Mouse (Mus musculus): ENCODE results near the gene Olfr441. TPM values are rescaled to one million over a fixed set of nuclear protein-coding genes. Genes with fewer than 3 reads are reported as not detected.

Olfr441 gene
- not detected in 2 replicates for polyA plus RNA-seq (2012; rRNA removed)

GRCm38 (mm10) chr6:43106069-43106468 lies at the start of gene Olfr441:
Olfr441 (plus strand) TSS chr6:43106369.

GRCm38 (mm10) chr6:43146267-43146666 lies 40.1 kb downstream of the Olfr441 start, which contains the start of gene Olfr237-ps1:
Olfr237-ps1 (plus strand) TSS chr6:43146567.

GRCm38 (mm10) chr6:43162982-43163381 lies 56.8 kb downstream of the Olfr441 start, which contains the start of gene Olfr437:
Olfr437 (plus strand) TSS chr6:43163282.

Other genes starting within 250 kb of the Olfr441 start
- not detected in 2 replicates for gene Olfr448, start 215.9 kb upstream of the Olfr441 start, polyA plus RNA-seq (2012; rRNA removed)
- not detected in 2 replicates for gene Olfr447, start 197.5 kb upstream of the Olfr441 start, polyA plus RNA-seq (2012; rRNA removed)
- gene Olfr446, start 185.0 kb upstream of the Olfr441 start, polyA plus RNA-seq (2012; rRNA removed): not detected in 2 replicates
- not detected in 2 replicates for gene Olfr444, start 157.3 kb upstream of the Olfr441 start, polyA plus RNA-seq (2012; rRNA removed)
- not detected in 2 replicates for gene Olfr237-ps1, start 40.2 kb downstream of the Olfr441 start, polyA plus RNA-seq (2012; rRNA removed)
- not detected in 2 replicates for gene Olfr437, start 56.9 kb downstream of the Olfr441 start, polyA plus RNA-seq (2012; rRNA removed)
- not detected in 2 replicates for gene Olfr13, start 65.8 kb downstream of the Olfr441 start, polyA plus RNA-seq (2012; rRNA removed)
- not detected in 2 replicates for gene Olfr435, start 90.8 kb downstream of the Olfr441 start, polyA plus RNA-seq (2012; rRNA removed)
- not detected in 2 replicates for gene Olfr434, start 106.7 kb downstream of the Olfr441 start, polyA plus RNA-seq (2012; rRNA removed)
- gene Olfr47, start 125.2 kb downstream of the Olfr441 start, polyA plus RNA-seq (2012; rRNA removed): not detected in 2 replicates
- gene Arhgef5, start 159.2 kb downstream of the Olfr441 start, polyA plus RNA-seq (2012; rRNA removed): 4.9 and 7.8 TPM in 2 replicates
- gene Nobox, start 203.2 kb downstream of the Olfr441 start, polyA plus RNA-seq (2012; rRNA removed): 0.05 and 0.14 TPM in 2 replicates

All from central nervous system, embryonic 14 days (tissue).